Mouse (Mus musculus) monocyte, adult 5-6 weeks (primary cell): ENCODE results near the gene Alox15. TPM values are rescaled to one million over a fixed set of nuclear protein-coding genes. Genes with fewer than 3 reads are reported as not detected.
"Not testable (repeated sequence)": the region's sequence is repeated elsewhere in the genome, so short reads cannot be mapped to it uniquely, and the experiment has no call there.

Experiments used
- ATAC-seq: fragments of 153-309, 156-312 bp; replicated peaks from 2 replicates; pipeline ENCODE4 v1.8.0; 2017; ENCODE audit warnings: mild to moderate bottlenecking; ENCODE audit not compliant: low TSS enrichment, insufficient number of reproducible peaks, severe bottlenecking, poor library complexity, low FRiP score
- total RNA-seq: library from RNA; stranded (forward); fragments of 200-1000, 200-491, 200-594 nt; gene quantifications from 3 replicates; pipeline ENCODE4 v1.2.3, GENCODE M21; 2017

The Alox15 gene
- 1.6 to 43.2 TPM (median 41.4 TPM) in 3 replicates for total RNA-seq

DNA sequence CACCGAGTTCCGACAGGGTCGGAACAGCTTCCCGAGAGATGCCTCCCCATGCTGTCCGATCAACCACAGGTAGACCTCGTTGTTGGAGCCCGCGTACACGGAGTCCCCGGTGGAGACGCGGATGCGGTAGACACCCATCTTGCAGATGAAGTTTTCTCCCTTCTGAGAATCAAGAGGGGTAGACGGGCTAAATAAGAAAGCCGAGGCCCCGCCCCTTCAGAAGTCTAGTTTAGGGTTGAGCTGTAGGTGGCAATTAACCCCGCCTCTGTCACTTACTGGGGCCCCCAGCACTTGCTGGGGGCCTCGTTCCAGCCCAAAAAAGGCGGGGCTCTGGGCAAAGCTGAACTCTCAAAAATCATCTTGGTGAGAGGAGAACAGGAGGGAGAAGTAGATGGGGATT, at the start of gene Alox15:
Alox15 (minus strand) TSS at position 164 of the 400 bp plus-strand sequence.
- no peak for ATAC-seq

- no peak for ATAC-seq
Measured at GRCm38 (mm10) chr11:70389421-70389820, 37.6 kb upstream of the Alox15 start.

GRCm38 (mm10) chr11:70387436-70387835, 35.6 kb upstream of the Alox15 start:
- ATAC-seq: no peak

DNA sequence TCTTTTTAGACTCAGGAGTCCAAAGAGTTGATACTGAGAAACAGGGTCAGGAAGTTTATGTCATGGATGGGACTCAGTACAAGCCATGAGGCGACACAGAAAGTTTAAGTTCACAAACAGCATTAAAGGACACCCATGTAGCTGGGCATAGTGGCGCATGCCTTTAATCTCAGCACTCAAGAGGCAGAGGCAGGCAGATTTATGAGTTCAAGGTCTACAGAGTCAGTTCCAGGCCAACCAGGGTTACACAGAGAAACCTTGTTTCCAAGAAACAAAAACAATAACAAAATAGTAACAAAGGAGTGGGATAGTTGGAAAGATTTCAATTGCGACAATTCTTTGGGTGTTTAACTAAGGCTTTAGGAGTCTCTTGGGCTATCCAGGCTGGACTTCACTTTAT, 32.3 kb upstream of the Alox15 start:
- ATAC-seq: no peak

GRCm38 (mm10) chr11:70381330-70381729, 29.5 kb upstream of the Alox15 start:
- ATAC-seq: no peak

GRCm38 (mm10) chr11:70380478-70381005, 28.7 kb upstream of the Alox15 start:
- no peak for ATAC-seq

DNA sequence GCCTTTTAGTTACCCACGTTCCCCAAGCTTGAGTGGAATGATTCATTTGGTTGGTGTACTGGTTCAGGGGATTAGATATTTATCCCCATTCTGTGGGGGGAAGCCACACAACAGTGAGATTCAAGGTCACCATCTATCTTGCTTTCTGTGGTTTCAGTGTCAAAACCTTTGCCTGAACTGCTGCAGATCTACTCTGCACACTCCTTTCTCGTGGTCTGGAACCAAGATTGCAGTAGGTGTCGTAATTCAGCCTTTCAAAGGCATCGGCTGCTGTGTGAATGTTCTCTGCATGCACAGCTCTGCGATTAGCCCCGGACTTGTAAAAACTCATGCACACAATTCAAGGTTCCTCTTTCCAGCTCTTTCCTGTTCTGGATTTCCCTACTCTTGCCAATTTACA, 24.2 kb upstream of the Alox15 start:
- ATAC-seq: no peak

- peak; percentile 88 for ATAC-seq
Measured at GRCm38 (mm10) chr11:70374302-70374701, 22.5 kb upstream of the Alox15 start.

DNA sequence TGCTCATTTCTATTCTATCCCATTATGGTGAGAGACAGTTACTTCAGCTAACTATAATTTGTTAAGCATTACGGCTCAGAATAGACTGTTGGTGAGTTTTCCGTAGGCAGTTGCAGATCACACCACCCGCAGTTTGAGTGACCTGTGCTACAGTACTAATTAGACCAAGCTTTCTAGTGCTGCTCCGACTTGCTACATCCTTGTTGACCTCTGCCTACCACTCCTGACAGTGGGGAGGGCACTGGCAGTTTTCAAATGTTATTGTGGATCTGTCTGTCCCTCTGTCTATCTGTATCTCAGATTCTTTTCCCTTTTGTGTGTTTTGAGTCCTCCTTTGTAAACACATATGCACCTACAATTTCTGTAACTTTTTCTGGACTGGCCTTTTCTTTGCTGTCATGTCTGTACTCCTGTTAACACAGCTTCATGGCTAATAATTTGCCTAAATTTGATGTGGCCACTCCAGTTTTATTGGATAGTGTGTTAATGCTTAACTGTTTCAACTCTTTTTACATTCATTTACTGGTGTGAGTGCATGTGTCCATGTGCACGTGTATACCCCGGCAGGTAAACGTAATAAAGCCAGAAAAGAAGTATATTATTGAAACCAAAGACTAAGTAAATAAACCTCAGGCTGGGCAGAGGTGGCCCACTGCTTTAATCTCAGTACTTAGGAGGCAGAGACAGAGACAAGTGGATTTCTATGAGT, 21.2 kb upstream of the Alox15 start:
- ATAC-seq: no peak

DNA sequence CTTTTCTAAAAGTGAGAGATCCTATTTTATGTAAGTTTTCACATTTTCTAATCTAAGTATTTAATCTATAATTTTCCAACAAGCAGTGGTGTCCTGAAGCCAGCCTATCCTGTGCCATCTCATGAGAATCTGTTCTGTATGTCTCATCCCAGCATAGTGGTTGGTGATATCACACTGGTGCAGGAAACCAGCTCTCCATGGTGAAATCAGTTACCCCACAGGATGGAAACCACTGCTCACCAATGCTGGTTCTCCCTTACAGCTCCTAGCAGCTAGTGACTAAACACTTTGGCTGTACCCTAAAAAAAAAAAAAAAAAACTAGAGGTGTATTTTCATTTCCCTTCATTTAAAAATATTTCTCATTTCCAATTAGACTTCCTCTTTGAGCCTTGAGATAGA, 20.6 kb upstream of the Alox15 start:
- no peak for ATAC-seq

DNA sequence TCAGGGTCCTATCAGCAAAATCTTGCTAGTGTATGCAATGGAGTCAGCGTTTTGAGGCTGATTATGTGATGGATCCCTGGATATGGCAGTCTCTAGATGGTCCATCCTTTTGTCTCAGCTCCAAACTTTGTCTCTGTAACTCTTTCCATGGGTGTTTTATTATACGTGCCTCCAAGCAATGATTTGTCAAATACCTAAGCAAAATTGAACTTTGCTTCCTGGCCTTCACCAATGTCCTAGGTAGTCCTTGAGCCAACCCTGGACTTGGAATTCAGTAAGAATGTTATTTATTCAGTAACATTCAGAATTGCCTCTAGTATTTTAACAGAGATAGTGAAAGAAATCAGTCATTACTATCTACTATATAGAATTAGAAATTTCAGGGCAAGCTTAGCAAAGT, 16.8 kb upstream of the Alox15 start:
- ATAC-seq: not testable (repeated sequence)

DNA sequence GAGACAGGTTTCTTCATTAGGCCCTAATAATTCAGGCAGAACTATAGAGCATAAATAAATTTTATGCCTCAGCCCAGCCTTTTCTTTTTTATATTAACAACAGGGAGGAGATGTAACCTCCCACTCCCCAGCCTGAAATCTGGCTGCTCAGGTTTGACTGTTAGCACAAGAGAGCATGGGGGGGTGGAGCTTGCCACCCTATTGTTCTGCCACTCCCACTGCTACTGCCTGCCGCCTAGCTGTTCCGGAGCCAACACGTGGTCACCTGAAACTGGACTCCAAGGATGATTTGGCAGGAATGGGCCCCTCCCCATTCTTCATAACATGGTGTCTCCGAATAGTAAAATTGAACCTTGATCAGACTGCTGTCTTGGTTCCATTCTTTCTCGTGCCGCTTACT, 15.9 kb upstream of the Alox15 start:
- not testable (repeated sequence) for ATAC-seq

GRCm38 (mm10) chr11:70348630-70349029, 3.2 kb downstream of the Alox15 start:
- ATAC-seq: no peak

- no peak for ATAC-seq
Measured at GRCm38 (mm10) chr11:70347861-70348260, 4.0 kb downstream of the Alox15 start.

DNA sequence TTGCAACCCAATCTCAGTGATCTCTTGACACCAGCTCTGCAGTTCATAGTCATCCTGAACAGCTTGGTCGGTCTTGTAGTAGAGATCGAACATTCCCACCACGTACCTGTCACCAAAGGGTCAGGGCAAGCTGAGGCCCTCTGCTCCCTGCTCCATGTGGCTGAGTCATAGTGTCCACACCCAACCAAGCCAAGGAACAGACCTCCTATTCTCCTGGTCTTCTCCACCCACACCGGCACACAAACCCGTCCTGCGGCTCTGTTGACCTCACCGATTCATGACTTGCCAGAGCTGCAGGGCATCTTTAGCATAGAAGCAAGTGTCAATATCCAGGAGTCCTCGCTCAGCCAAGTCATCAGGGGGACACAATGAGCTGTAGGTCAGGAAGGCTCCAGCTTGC, 6.3 kb downstream of the Alox15 start:
- no peak for ATAC-seq

DNA sequence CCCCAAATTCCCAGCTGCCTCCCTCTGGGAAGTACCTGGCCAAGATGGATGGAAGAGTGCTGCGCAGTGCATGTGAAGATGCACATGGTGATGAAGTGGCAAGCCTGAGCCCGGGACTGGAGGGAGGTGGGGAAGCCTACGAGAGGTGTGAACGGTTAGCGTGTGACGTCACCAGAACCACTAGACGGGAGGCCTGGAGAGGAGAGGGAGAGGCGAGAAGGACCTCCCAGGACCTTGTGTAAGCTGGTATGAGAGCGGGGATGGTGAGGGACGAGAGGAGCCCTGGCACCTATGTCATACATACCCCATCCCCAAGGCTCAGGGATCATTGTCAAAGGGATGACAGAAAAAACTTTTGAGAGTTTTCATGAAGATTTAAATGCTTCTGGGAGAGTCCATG, 6.8 kb downstream of the Alox15 start:
- ATAC-seq: no peak

GRCm38 (mm10) chr11:70339481-70339880, 12.3 kb downstream of the Alox15 start:
- no peak for ATAC-seq

DNA sequence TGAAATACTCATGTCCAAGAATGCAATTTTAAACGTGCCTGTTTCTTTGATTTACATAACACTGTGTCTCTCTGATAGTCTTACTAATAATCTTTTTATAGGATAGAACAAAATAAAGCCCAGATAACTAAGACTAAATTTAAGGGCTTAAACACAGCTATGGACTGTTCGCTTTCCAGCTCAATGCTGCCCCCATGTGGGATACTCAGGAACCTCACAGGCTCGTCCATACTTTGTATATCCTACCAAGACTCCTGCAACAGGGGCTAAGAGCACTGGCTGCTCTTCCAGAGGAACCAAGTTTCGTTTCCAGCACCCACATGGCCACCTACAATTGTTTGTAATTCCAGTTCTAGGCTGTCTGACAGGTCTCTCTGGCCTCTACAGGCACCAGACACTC, 17.4 kb downstream of the Alox15 start:
- ATAC-seq: peak; percentile 63; the same call in 1 of the 2 replicates

GRCm38 (mm10) chr11:70324726-70325125, 27.1 kb downstream of the Alox15 start:
- no peak for ATAC-seq

DNA sequence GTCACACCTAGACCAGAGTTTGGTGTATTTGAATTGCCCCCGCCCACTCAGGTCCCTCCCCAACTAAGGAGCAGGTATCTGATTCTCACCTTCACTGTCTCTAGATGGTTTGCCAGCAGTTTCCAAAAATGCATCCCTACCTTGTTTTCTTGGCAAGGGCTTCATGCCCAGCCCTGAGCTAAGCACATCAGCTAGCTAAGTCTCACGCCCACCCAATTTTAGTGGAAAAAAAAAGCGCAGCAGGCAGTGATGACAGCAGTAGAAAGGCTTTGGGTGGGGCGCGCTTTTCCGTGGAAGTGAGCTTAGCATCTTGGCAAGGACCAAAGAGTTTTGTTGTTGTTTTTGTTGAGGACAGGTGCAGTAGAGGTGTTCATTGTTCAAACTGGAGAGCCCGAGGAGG, 29.3 kb downstream of the Alox15 start, which contains the start of gene Alox12e:
Alox12e (minus strand) TSS at position 101 of the 400 bp plus-strand sequence.
- ATAC-seq: no peak
